Comparison of ENCODE assay signal across 27 mouse cellular contexts in the genomic region with DNA sequence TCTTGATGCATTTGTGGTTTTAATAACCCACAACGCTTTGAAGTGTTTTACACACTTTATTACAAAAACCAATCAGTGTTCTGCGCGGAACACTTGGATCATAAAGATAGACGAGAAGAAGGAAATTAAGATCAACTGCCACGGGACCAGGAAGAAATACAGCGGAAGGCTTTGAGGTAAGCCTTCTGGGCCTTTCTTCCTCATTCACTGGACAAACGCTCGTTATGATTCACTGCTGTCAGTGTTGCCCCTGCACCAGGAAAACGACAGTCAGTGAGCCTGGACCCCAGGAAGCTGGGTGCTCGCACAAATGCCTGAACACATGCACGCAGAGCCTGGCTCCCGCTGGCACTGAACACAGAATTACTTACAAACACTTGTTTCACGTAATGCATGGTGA. TPM values are rescaled to one million over a fixed set of nuclear protein-coding genes. Genes with fewer than 3 reads are reported as not detected.
DNase-seq lines count a peak whose midpoint lies in the region; ATAC-seq and TF ChIP-seq lines count a peak whose summit lies in the region.
"Had no signal": no experiment of that assay in that cellular context is flagged by ENCODE, and none has a peak within 500 bp of the region (broad histone marks: within the 10 kb centered on the region; RNA-seq: fewer than 3 reads in every experiment).

No protein-coding gene starts in this region.

- peak overlapping the region; percentile 79 for H3K27ac ChIP-seq in bone marrow macrophage, adult 2 months (ENCODE audit: insufficient read depth, low read depth, low read length)
- no peak overlapping the region for H3K27ac ChIP-seq in liver, embryonic 11.5 days (ENCODE audit: low read depth, low read length)
- H3K27ac ChIP-seq: embryonic facial prominence, embryonic 10.5 days; embryonic facial prominence, embryonic 13.5 days; forebrain, embryonic 12.5 days; forebrain, embryonic 15.5 days; hindbrain, embryonic 14.5 days; hindbrain, postnatal 0 days had no signal

- H3K36me3 ChIP-seq in liver, embryonic 11.5 days (ENCODE audit: control insufficient read depth, insufficient read depth, low read length): no peaks in the 10 kb centered on the region
- H3K36me3 ChIP-seq: embryonic facial prominence, embryonic 10.5 days; embryonic facial prominence, embryonic 13.5 days; forebrain, embryonic 12.5 days; forebrain, embryonic 15.5 days had no signal

- intact Hi-C loops in heart, postnatal 25 days (cut with DNase I): no loop called here

- H3K4me2 ChIP-seq in liver, embryonic 11.5 days: no peak overlapping the region
- H3K4me2 ChIP-seq: embryonic facial prominence, embryonic 13.5 days; forebrain, embryonic 12.5 days; forebrain, embryonic 15.5 days; heart, embryonic 11.5 days; hindbrain, embryonic 14.5 days had no signal

- WGBS in liver, embryonic 11.5 days: 72% methylated on average over 13 of the region's 13 CpGs

- no peaks in the 10 kb centered on the region for H3K27me3 ChIP-seq in liver, embryonic 11.5 days (replicated peaks; ENCODE audit: control insufficient read depth, insufficient read depth, low read length)
- H3K27me3 ChIP-seq: embryonic facial prominence, embryonic 13.5 days; forebrain, embryonic 12.5 days; forebrain, embryonic 15.5 days had no signal

- peak; percentile 49 to 69 for ATAC-seq in hematopoietic stem cell, adult 5-6 weeks (replicated peaks in 1 of 2; ENCODE audit: insufficient read depth in 1 of 2, low FRiP score in 2 of 2, low TSS enrichment in 1 of 2, low read depth in 1 of 2, poor library complexity in 2 of 2, severe bottlenecking in 2 of 2)
- peak; percentile 89 for ATAC-seq in megakaryocyte progenitor cell, adult 5-6 weeks (replicated peaks; ENCODE audit: poor library complexity)
- no peak for ATAC-seq in liver, embryonic 11.5 days (replicated peaks; ENCODE audit: low FRiP score)
- ATAC-seq: activated CD4-positive, CD25-positive, alpha-beta regulatory T cell, adult 4 months; forebrain, embryonic 15.5 days; hindbrain, postnatal 0 days had no signal

- no peak overlapping the region; the same call in 1 of the 2 replicates for H3K4me3 ChIP-seq in bone marrow macrophage, adult 2 months (ENCODE audit: insufficient read depth, low read length)
- no peak overlapping the region for H3K4me3 ChIP-seq in liver, embryonic 11.5 days (ENCODE audit: low read depth, low read length)
- H3K4me3 ChIP-seq: embryonic facial prominence, embryonic 10.5 days; embryonic facial prominence, embryonic 13.5 days; erythroblast, embryonic 14.5 days; forebrain, embryonic 12.5 days; forebrain, embryonic 15.5 days had no signal

- H3K9me3 ChIP-seq in liver, embryonic 11.5 days (ENCODE audit: control insufficient read depth, low read length): no peaks in the 10 kb centered on the region
- H3K9me3 ChIP-seq: embryonic facial prominence, embryonic 10.5 days; embryonic facial prominence, embryonic 13.5 days; forebrain, embryonic 12.5 days; forebrain, embryonic 15.5 days had no signal

- TF ChIP-seq CTCF in bone marrow macrophage, adult 2 months (IDR thresholded peaks at IDR 0.05; ENCODE audit: low read depth, low read length): no peak

- TF ChIP-seq POLR2A in bone marrow macrophage, adult 2 months (IDR thresholded peaks at IDR 0.05; ENCODE audit: borderline replicate concordance, low read depth, low read length): no peak

- no peak overlapping the region for H3K9ac ChIP-seq in liver, embryonic 11.5 days (ENCODE audit: low read depth, low read length)
- H3K9ac ChIP-seq: embryonic facial prominence, embryonic 13.5 days; forebrain, embryonic 12.5 days; forebrain, embryonic 15.5 days; hindbrain, embryonic 14.5 days had no signal

- DNase-seq in liver, embryonic 11.5 days (ENCODE audit: low spot score): no peak
- no peak for DNase-seq in lung, postnatal 10 days
- DNase-seq in heart, postnatal 25 days (ENCODE audit: low spot score): no peak
- DNase-seq: adrenal gland, adult 8-10 months; adrenal gland, postnatal 25 days; cerebellum, adult 11 months; cerebellum, adult 2 months; cerebellum, adult 9-11 months; cerebellum, postnatal 25 days; embryo, embryonic 11 days; gastrocnemius, postnatal 10 days; gastrocnemius, postnatal 36 days; heart, adult 11 months; heart, postnatal 36 days had no signal

- peaks cover 8% of the 10 kb centered on the region for H3K4me1 ChIP-seq in bone marrow macrophage, adult 2 months (ENCODE audit: control insufficient read depth, insufficient read depth, low read length)
- no peaks in the 10 kb centered on the region for H3K4me1 ChIP-seq in liver, embryonic 11.5 days (replicated peaks; ENCODE audit: control insufficient read depth, insufficient read depth, low read length)
- H3K4me1 ChIP-seq: embryonic facial prominence, embryonic 13.5 days had no signal

RNA-seq across cellular contexts. Expression of a gene that starts 37.1 kb away (rescaled TPM):
- not detected in 2 replicates for polyA plus RNA-seq in bone marrow macrophage, adult 2 months (2012; ENCODE audit: insufficient read depth, insufficient read length, missing spikeins)
- total RNA-seq in hematopoietic stem cell, adult 5-6 weeks (2017): 0.94 and 1.1 TPM in 2 replicates
- not detected in 2 replicates for total RNA-seq in megakaryocyte progenitor cell, adult 5-6 weeks (2015)
- not detected in 2 replicates for total RNA-seq in megakaryocyte progenitor cell, adult 5-6 weeks (2017)
- polyA plus RNA-seq in liver, embryonic 11.5 days (2014; fragmentation: Nextera tagmentation; extraction: Ambion mirVana): 0.88 and 1.5 TPM in 2 replicates
- not detected for total RNA-seq in heart, postnatal 25 days (2021)
- total RNA-seq: gastrocnemius, postnatal 36 days; heart, postnatal 36 days had no signal
- polyA plus RNA-seq: activated CD4-positive, CD25-positive, alpha-beta regulatory T cell, adult 4 months; heart, postnatal 0 days had no signal

RNA-seq across cellular contexts. Expression of a gene that starts 48.7 kb away (rescaled TPM):
- 28.1 and 30.3 TPM in 2 replicates for polyA plus RNA-seq in bone marrow macrophage, adult 2 months (2012; ENCODE audit: insufficient read depth, insufficient read length, missing spikeins)
- 82.0 and 92.9 TPM in 2 replicates for total RNA-seq in hematopoietic stem cell, adult 5-6 weeks (2017)
- total RNA-seq in megakaryocyte progenitor cell, adult 5-6 weeks (2015): 22.1 and 28.8 TPM in 2 replicates
- 69.0 and 74.0 TPM in 2 replicates for total RNA-seq in megakaryocyte progenitor cell, adult 5-6 weeks (2017)
- 24.7 and 27.5 TPM in 2 replicates for polyA plus RNA-seq in liver, embryonic 11.5 days (2014; fragmentation: Nextera tagmentation; extraction: Ambion mirVana)
- total RNA-seq in heart, postnatal 25 days (2021): 10 to 100 TPM; 23.8 to 24.4 TPM
